Mouse (Mus musculus): ENCODE measurements at regions not wholly inside any gene's neighbourhood (a gene's known extent, or its start where the extent isn't known, plus 50 kb on each side); places are given as distances from the start of the nearest gene placed in this dataset.

GRCm38 (mm10) chr8:18021196-18021595 lies 956.9 kb downstream of the Defb40 start:
- H3K9me3 ChIP-seq (ENCODE audit: control insufficient read depth, low read length): no peaks in the 10 kb centered on the region
- H3K36me3 ChIP-seq (ENCODE audit: control insufficient read depth, insufficient read depth, low read length): no peaks in the 10 kb centered on the region
- H3K27ac ChIP-seq (ENCODE audit: low read depth, low read length): no peak overlapping the region
- no peak for DNase-seq (ENCODE audit: low spot score)
- no peak for ATAC-seq (ENCODE audit: low FRiP score)
- H3K4me2 ChIP-seq (replicated peaks; ENCODE audit: low read depth, low read length): no peak overlapping the region
- WGBS: 81% methylated on average over 2 of the region's 2 CpGs
- H3K9ac ChIP-seq (ENCODE audit: low read depth, low read length): no peak overlapping the region
- H3K4me1 ChIP-seq (replicated peaks; ENCODE audit: control insufficient read depth, insufficient read depth, low read length): no peaks in the 10 kb centered on the region
- no peak overlapping the region for H3K4me3 ChIP-seq (ENCODE audit: low read depth, low read length)
- H3K27me3 ChIP-seq (ENCODE audit: control insufficient read depth, insufficient read depth, low read length): no peaks in the 10 kb centered on the region

- Histone ChIP-seq H3K27me3 (ENCODE audit: control insufficient read depth, insufficient read depth, low read length) (no peaks in the 10 kb centered on the region), H3K4me2 (replicated peaks; ENCODE audit: low read depth, low read length) (no peak overlapping the region), H3K27ac (ENCODE audit: low read depth, low read length) (no peak overlapping the region), H3K9me3 (ENCODE audit: control insufficient read depth, low read length) (no peaks in the 10 kb centered on the region), H3K4me1 (replicated peaks; ENCODE audit: control insufficient read depth, insufficient read depth, low read length) (no peaks in the 10 kb centered on the region), H3K4me3 (ENCODE audit: low read depth, low read length) (no peak overlapping the region), H3K9ac (ENCODE audit: low read depth, low read length) (no peak overlapping the region), H3K36me3 (ENCODE audit: control insufficient read depth, insufficient read depth, low read length) (no peaks in the 10 kb centered on the region)
- ATAC-seq (ENCODE audit: low FRiP score) (no peak), DNase-seq (ENCODE audit: low spot score) (no peak)
- 78% methylated on average over 4 of the region's 4 CpGs for WGBS
Observed at GRCm38 (mm10) chr8:18007567-18007966, 970.5 kb downstream of the Defb40 start.

DNA sequence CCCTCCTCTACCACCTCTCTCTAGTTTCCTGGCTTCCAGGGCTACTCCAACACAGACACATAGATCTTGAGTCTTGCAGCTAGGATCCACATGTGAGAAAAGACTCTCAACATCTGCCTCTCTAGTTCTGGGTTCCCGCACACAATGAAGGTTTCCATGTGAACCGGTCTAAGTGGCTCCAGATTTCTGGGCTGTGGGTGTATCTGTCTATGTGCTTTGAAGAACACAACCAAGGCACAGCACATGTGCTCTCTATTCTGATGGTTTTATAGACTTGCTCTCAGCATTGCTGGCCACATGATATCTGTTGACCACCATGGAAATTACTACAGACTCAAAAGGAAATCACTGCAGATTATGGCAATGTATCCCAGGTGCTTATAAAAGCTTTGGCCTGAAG lies 972.4 kb downstream of the Defb40 start:
- DNase-seq (ENCODE audit: low spot score) (no peak), ATAC-seq (ENCODE audit: low FRiP score) (no peak)
- H3K36me3 ChIP-seq (ENCODE audit: control insufficient read depth, insufficient read depth, low read length): no peaks in the 10 kb centered on the region
- H3K4me1 ChIP-seq (replicated peaks; ENCODE audit: control insufficient read depth, insufficient read depth, low read length): no peaks in the 10 kb centered on the region
- H3K9me3 ChIP-seq (ENCODE audit: control insufficient read depth, low read length): no peaks in the 10 kb centered on the region
- no peak overlapping the region for H3K4me3 ChIP-seq (ENCODE audit: low read depth, low read length)
- no peak overlapping the region for H3K27ac ChIP-seq (ENCODE audit: low read depth, low read length)
- no peaks in the 10 kb centered on the region for H3K27me3 ChIP-seq (ENCODE audit: control insufficient read depth, insufficient read depth, low read length)
- no peak overlapping the region for H3K9ac ChIP-seq (ENCODE audit: low read depth, low read length)
- whole genome bisulfite sequencing: 88% methylated on average over 2 of the region's 2 CpGs
- H3K4me2 ChIP-seq (replicated peaks; ENCODE audit: low read depth, low read length): no peak overlapping the region

DNA sequence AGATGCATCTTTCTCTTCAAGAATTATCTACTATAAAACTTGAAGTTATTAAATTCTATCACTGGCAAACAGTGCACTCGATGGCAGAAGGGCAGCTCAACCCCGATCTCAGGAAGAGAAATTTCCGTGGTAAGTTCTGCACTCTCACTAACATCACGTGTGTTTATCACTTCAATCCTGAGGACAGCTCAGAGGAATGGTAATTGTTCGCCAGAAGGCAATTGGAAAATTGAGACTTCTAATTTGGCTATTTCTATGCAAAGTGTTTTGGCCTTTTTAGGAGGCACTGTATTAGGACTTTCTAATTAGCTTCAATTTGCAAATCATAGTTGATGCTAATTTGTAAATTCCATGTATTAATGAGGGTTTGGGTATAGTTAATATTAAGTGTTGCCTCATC lies 977.3 kb downstream of the Defb40 start:
- ATAC-seq (ENCODE audit: low FRiP score): no peak

DNA sequence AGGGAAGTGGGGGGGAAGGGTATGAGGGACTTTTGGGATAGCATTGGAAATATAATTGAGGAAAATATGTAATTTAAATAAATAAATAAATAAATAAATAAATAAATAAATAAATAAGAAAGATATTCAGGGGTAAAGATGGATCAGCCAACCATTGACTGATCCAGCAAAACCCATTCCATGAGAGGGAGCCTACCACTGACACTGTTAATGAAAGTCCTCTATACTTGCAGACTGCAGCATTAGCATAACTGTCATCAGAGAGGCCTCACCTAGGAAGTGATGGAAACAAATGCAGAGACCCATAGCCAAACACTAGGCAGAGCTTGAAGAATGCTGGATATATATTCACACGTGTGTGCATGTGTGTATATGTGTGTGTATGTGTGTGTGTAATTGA lies 993.3 kb downstream of the Defb40 start:
- Histone ChIP-seq H3K4me1 (replicated peaks; ENCODE audit: control insufficient read depth, insufficient read depth, low read length) (no peaks in the 10 kb centered on the region), H3K4me2 (replicated peaks; ENCODE audit: low read depth, low read length) (no peak overlapping the region), H3K9me3 (ENCODE audit: control insufficient read depth, low read length) (no peaks in the 10 kb centered on the region), H3K4me3 (ENCODE audit: low read depth, low read length) (no peak overlapping the region), H3K36me3 (ENCODE audit: control insufficient read depth, insufficient read depth, low read length) (no peaks in the 10 kb centered on the region), H3K9ac (ENCODE audit: low read depth, low read length) (no peak overlapping the region), H3K27me3 (ENCODE audit: control insufficient read depth, insufficient read depth, low read length) (no peaks in the 10 kb centered on the region), H3K27ac (ENCODE audit: low read depth, low read length) (no peak overlapping the region)
- DNase-seq (ENCODE audit: low spot score): no peak
- 70% methylated on average over 1 of the region's 1 CpGs for WGBS
- no peak for ATAC-seq (ENCODE audit: low FRiP score)

More for the DNA sequence above, 977.3 kb downstream of the Defb40 start:
- DNase-seq (ENCODE audit: low spot score): no peak
- no peaks in the 10 kb centered on the region for H3K36me3 ChIP-seq (ENCODE audit: control insufficient read depth, insufficient read depth, low read length)
- no peak overlapping the region for H3K27ac ChIP-seq (ENCODE audit: low read depth, low read length)
- H3K4me2 ChIP-seq (replicated peaks; ENCODE audit: low read depth, low read length): no peak overlapping the region
- H3K27me3 ChIP-seq (ENCODE audit: control insufficient read depth, insufficient read depth, low read length): no peaks in the 10 kb centered on the region
- no peak overlapping the region for H3K4me3 ChIP-seq (ENCODE audit: low read depth, low read length)
- no peaks in the 10 kb centered on the region for H3K9me3 ChIP-seq (ENCODE audit: control insufficient read depth, low read length)
- no peak overlapping the region for H3K9ac ChIP-seq (ENCODE audit: low read depth, low read length)
- H3K4me1 ChIP-seq (replicated peaks; ENCODE audit: control insufficient read depth, insufficient read depth, low read length): no peaks in the 10 kb centered on the region
- WGBS: 82% methylated on average over 5 of the region's 5 CpGs

- no peaks in the 10 kb centered on the region for H3K4me1 ChIP-seq (replicated peaks; ENCODE audit: control insufficient read depth, insufficient read depth, low read length)
- no peak overlapping the region for H3K4me2 ChIP-seq (replicated peaks; ENCODE audit: low read depth, low read length)
- no peak for ATAC-seq (ENCODE audit: low FRiP score)
Observed at GRCm38 (mm10) chr8:17948848-17949247, 1029.2 kb downstream of the Defb40 start.

GRCm38 (mm10) chr8:17948053-17948834 lies 1029.8 kb downstream of the Defb40 start:
- Histone ChIP-seq H3K27me3 (ENCODE audit: control insufficient read depth, insufficient read depth, low read length) (no peaks in the 10 kb centered on the region), H3K9me3 (ENCODE audit: control insufficient read depth, low read length) (no peaks in the 10 kb centered on the region), H3K4me2 (replicated peaks; ENCODE audit: low read depth, low read length) (no peak overlapping the region), H3K4me1 (replicated peaks; ENCODE audit: control insufficient read depth, insufficient read depth, low read length) (no peaks in the 10 kb centered on the region), H3K27ac (ENCODE audit: low read depth, low read length) (no peak overlapping the region), H3K4me3 (ENCODE audit: low read depth, low read length) (no peak overlapping the region), H3K9ac (ENCODE audit: low read depth, low read length) (no peak overlapping the region), H3K36me3 (ENCODE audit: control insufficient read depth, insufficient read depth, low read length) (no peaks in the 10 kb centered on the region)
- ATAC-seq (ENCODE audit: low FRiP score): peak; percentile 12; the same call in 1 of the 2 replicates
- WGBS: 69% methylated on average over 22 of the region's 22 CpGs
- DNase-seq (ENCODE audit: low spot score): peak; percentile 1

More at GRCm38 (mm10) chr8:17948848-17949247, 1029.2 kb downstream of the Defb40 start:
- Histone ChIP-seq H3K27me3 (ENCODE audit: control insufficient read depth, insufficient read depth, low read length) (no peaks in the 10 kb centered on the region), H3K36me3 (ENCODE audit: control insufficient read depth, insufficient read depth, low read length) (no peaks in the 10 kb centered on the region), H3K9ac (ENCODE audit: low read depth, low read length) (no peak overlapping the region), H3K27ac (ENCODE audit: low read depth, low read length) (no peak overlapping the region), H3K4me3 (ENCODE audit: low read depth, low read length) (no peak overlapping the region), H3K9me3 (ENCODE audit: control insufficient read depth, low read length) (no peaks in the 10 kb centered on the region)
- 33% methylated on average over 1 of the region's 1 CpGs for WGBS
- no peak for DNase-seq (ENCODE audit: low spot score)

DNA sequence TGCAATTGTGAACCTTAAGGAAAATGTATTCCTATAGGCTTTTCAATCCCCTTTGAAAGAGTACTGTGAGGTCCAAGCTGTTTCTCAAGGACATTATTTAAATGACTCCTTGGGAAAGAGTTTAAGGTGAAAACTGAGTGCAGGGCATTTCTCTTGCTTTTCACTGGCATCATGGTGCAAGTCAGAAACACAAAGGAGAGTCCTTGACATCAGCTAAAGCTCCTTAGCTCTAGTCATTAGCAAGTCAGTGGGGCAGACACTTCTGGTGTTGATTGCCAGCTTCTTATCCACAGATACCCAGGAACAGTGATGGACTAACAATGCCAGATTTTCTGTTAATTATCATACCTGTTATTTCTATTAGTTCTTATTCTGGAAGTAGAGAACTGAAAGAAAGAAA lies 1043.4 kb downstream of the Defb40 start:
- ATAC-seq (ENCODE audit: low FRiP score): no peak
- no peak overlapping the region for H3K27ac ChIP-seq (ENCODE audit: low read depth, low read length)
- H3K27me3 ChIP-seq (ENCODE audit: control insufficient read depth, insufficient read depth, low read length): no peaks in the 10 kb centered on the region
- no peaks in the 10 kb centered on the region for H3K36me3 ChIP-seq (ENCODE audit: control insufficient read depth, insufficient read depth, low read length)
- H3K4me3 ChIP-seq (ENCODE audit: low read depth, low read length): no peak overlapping the region
- no peak overlapping the region for H3K9ac ChIP-seq (ENCODE audit: low read depth, low read length)
- no peak overlapping the region for H3K4me2 ChIP-seq (replicated peaks; ENCODE audit: low read depth, low read length)
- no peaks in the 10 kb centered on the region for H3K4me1 ChIP-seq (replicated peaks; ENCODE audit: control insufficient read depth, insufficient read depth, low read length)
- no peaks in the 10 kb centered on the region for H3K9me3 ChIP-seq (ENCODE audit: control insufficient read depth, low read length)
- no peak for DNase-seq (ENCODE audit: low spot score)

- WGBS: 94% methylated on average over 15 of the region's 15 CpGs
- H3K9me3 ChIP-seq (ENCODE audit: control insufficient read depth, low read length): no peaks in the 10 kb centered on the region
- H3K36me3 ChIP-seq (ENCODE audit: control insufficient read depth, insufficient read depth, low read length): no peaks in the 10 kb centered on the region
- no peak overlapping the region for H3K27ac ChIP-seq (ENCODE audit: low read depth, low read length)
- no peaks in the 10 kb centered on the region for H3K27me3 ChIP-seq (ENCODE audit: control insufficient read depth, insufficient read depth, low read length)
- H3K9ac ChIP-seq (ENCODE audit: low read depth, low read length): no peak overlapping the region
- DNase-seq (ENCODE audit: low spot score): no peak
- H3K4me2 ChIP-seq (replicated peaks; ENCODE audit: low read depth, low read length): no peak overlapping the region
- ATAC-seq (ENCODE audit: low FRiP score): no peak
- H3K4me1 ChIP-seq (replicated peaks; ENCODE audit: control insufficient read depth, insufficient read depth, low read length): no peaks in the 10 kb centered on the region
- H3K4me3 ChIP-seq (ENCODE audit: low read depth, low read length): no peak overlapping the region
Observed at GRCm38 (mm10) chr8:17909316-17909715, 1068.7 kb downstream of the Defb40 start.
